Mouse (Mus musculus): ENCODE measurements at regions not wholly inside any gene's neighbourhood (a gene's known extent, or its start where the extent isn't known, plus 50 kb on each side); places are given as distances from the start of the nearest gene placed in this dataset.
"Not testable (repeated sequence)": the region's sequence is repeated elsewhere in the genome, so short reads cannot be mapped to it uniquely, and the experiment has no call there.

- not testable (repeated sequence) for H3K4me3 ChIP-seq (ENCODE audit: low read depth, low read length); H3K4me1 ChIP-seq (replicated peaks; ENCODE audit: control insufficient read depth, insufficient read depth, low read length); H3K4me2 ChIP-seq (replicated peaks; ENCODE audit: low read depth); H3K36me3 ChIP-seq (ENCODE audit: control insufficient read depth, insufficient read depth); H3K27me3 ChIP-seq (replicated peaks; ENCODE audit: control insufficient read depth, insufficient read depth, low read length); H3K27ac ChIP-seq (ENCODE audit: low read depth, low read length); H3K9ac ChIP-seq (ENCODE audit: low read depth, low read length); H3K9me3 ChIP-seq (ENCODE audit: control insufficient read depth)
- 0 out of 2 replicates have a peak, but pooled peaks have one; percentile 41 for ATAC-seq
- WGBS = 57% methylated on average over 2 of the region's 2 CpGs
These were observed 169.3 kb downstream of the Qk start for GRCm38 (mm10) chr17:10150403-10150689.

GRCm38 (mm10) chr17:10149682-10150402 lies 169.8 kb downstream of the Qk start:
- Histone ChIP-seq H3K27ac (ENCODE audit: low read depth, low read length) (no peak overlapping the region), H3K4me3 (ENCODE audit: low read depth, low read length) (no peak overlapping the region), H3K9ac (ENCODE audit: low read depth, low read length) (no peak overlapping the region), H3K9me3 (ENCODE audit: control insufficient read depth) (no peaks in the 10 kb centered on the region), H3K27me3 (replicated peaks; ENCODE audit: control insufficient read depth, insufficient read depth, low read length) (no peaks in the 10 kb centered on the region), H3K4me1 (replicated peaks; ENCODE audit: control insufficient read depth, insufficient read depth, low read length) (no peaks in the 10 kb centered on the region; the same call in 1 of the 2 replicates), H3K36me3 (ENCODE audit: control insufficient read depth, insufficient read depth) (no peaks in the 10 kb centered on the region), H3K4me2 (replicated peaks; ENCODE audit: low read depth) (no peak overlapping the region)
- 74% methylated on average over 8 of the region's 8 CpGs for WGBS
- TF ChIP-seq CTCF (IDR thresholded peaks at IDR 0.05; ENCODE audit: low read depth) = no peak
- ATAC-seq = no peak

GRCm38 (mm10) chr17:10147106-10147505 lies 172.5 kb downstream of the Qk start:
- 76% methylated on average over 8 of the region's 8 CpGs for WGBS
- ATAC-seq = no peak
- Histone ChIP-seq H3K9ac (ENCODE audit: low read depth, low read length) (no peak overlapping the region), H3K36me3 (ENCODE audit: control insufficient read depth, insufficient read depth) (no peaks in the 10 kb centered on the region), H3K4me1 (replicated peaks; ENCODE audit: control insufficient read depth, insufficient read depth, low read length) (no peaks in the 10 kb centered on the region; the same call in 1 of the 2 replicates), H3K4me3 (ENCODE audit: low read depth, low read length) (no peak overlapping the region), H3K27ac (ENCODE audit: low read depth, low read length) (no peak overlapping the region), H3K4me2 (replicated peaks; ENCODE audit: low read depth) (no peak overlapping the region), H3K27me3 (replicated peaks; ENCODE audit: control insufficient read depth, insufficient read depth, low read length) (no peaks in the 10 kb centered on the region), H3K9me3 (ENCODE audit: control insufficient read depth) (no peaks in the 10 kb centered on the region)
- no peak for TF ChIP-seq CTCF (IDR thresholded peaks at IDR 0.05; ENCODE audit: low read depth)

GRCm38 (mm10) chr17:10146576-10146975 lies 173.1 kb downstream of the Qk start:
- Histone ChIP-seq H3K4me3 (ENCODE audit: low read depth, low read length) (no peak overlapping the region), H3K4me1 (replicated peaks; ENCODE audit: control insufficient read depth, insufficient read depth, low read length) (no peaks in the 10 kb centered on the region; the same call in 1 of the 2 replicates), H3K4me2 (replicated peaks; ENCODE audit: low read depth) (no peak overlapping the region), H3K36me3 (ENCODE audit: control insufficient read depth, insufficient read depth) (no peaks in the 10 kb centered on the region), H3K9me3 (ENCODE audit: control insufficient read depth) (no peaks in the 10 kb centered on the region), H3K9ac (ENCODE audit: low read depth, low read length) (no peak overlapping the region), H3K27me3 (replicated peaks; ENCODE audit: control insufficient read depth, insufficient read depth, low read length) (no peaks in the 10 kb centered on the region), H3K27ac (ENCODE audit: low read depth, low read length) (no peak overlapping the region)
- TF ChIP-seq CTCF (IDR thresholded peaks at IDR 0.05; ENCODE audit: low read depth) = no peak
- WGBS = 72% methylated on average over 3 of the region's 3 CpGs
- ATAC-seq = no peak

GRCm38 (mm10) chr17:10138847-10139246 lies 180.8 kb downstream of the Qk start:
- TF ChIP-seq CTCF (IDR thresholded peaks at IDR 0.05; ENCODE audit: low read depth) = no peak
- Histone ChIP-seq H3K36me3 (ENCODE audit: control insufficient read depth, insufficient read depth) (no peaks in the 10 kb centered on the region), H3K9me3 (ENCODE audit: control insufficient read depth) (no peaks in the 10 kb centered on the region), H3K4me2 (replicated peaks; ENCODE audit: low read depth) (no peak overlapping the region), H3K27me3 (replicated peaks; ENCODE audit: control insufficient read depth, insufficient read depth, low read length) (no peaks in the 10 kb centered on the region), H3K4me3 (ENCODE audit: low read depth, low read length) (no peak overlapping the region), H3K27ac (ENCODE audit: low read depth, low read length) (no peak overlapping the region), H3K9ac (ENCODE audit: low read depth, low read length) (no peak overlapping the region), H3K4me1 (replicated peaks; ENCODE audit: control insufficient read depth, insufficient read depth, low read length) (no peaks in the 10 kb centered on the region)
- 24% methylated on average over 3 of the region's 3 CpGs for WGBS
- no peak for ATAC-seq

GRCm38 (mm10) chr17:10138374-10138773 lies 181.3 kb downstream of the Qk start:
- 37% methylated on average over 4 of the region's 4 CpGs for WGBS
- Histone ChIP-seq H3K9ac (ENCODE audit: low read depth, low read length) (no peak overlapping the region), H3K27ac (ENCODE audit: low read depth, low read length) (no peak overlapping the region)

GRCm38 (mm10) chr17:10135111-10135510 lies 184.5 kb downstream of the Qk start:
- 74% methylated on average over 2 of the region's 2 CpGs for WGBS
- no peaks in the 10 kb centered on the region for H3K36me3 ChIP-seq (ENCODE audit: control insufficient read depth, insufficient read depth)

More at GRCm38 (mm10) chr17:10138374-10138773, 181.3 kb downstream of the Qk start:
- Histone ChIP-seq H3K4me2 (replicated peaks; ENCODE audit: low read depth) (no peak overlapping the region), H3K9me3 (ENCODE audit: control insufficient read depth) (no peaks in the 10 kb centered on the region), H3K27me3 (replicated peaks; ENCODE audit: control insufficient read depth, insufficient read depth, low read length) (no peaks in the 10 kb centered on the region), H3K4me1 (replicated peaks; ENCODE audit: control insufficient read depth, insufficient read depth, low read length) (no peaks in the 10 kb centered on the region), H3K36me3 (ENCODE audit: control insufficient read depth, insufficient read depth) (no peaks in the 10 kb centered on the region), H3K4me3 (ENCODE audit: low read depth, low read length) (no peak overlapping the region)
- TF ChIP-seq CTCF (IDR thresholded peaks at IDR 0.05; ENCODE audit: low read depth) = no peak
- ATAC-seq = no peak

More at GRCm38 (mm10) chr17:10135111-10135510, 184.5 kb downstream of the Qk start:
- H3K4me1 ChIP-seq (replicated peaks; ENCODE audit: control insufficient read depth, insufficient read depth, low read length) = no peaks in the 10 kb centered on the region
- H3K27ac ChIP-seq (ENCODE audit: low read depth, low read length) = no peak overlapping the region
- H3K4me3 ChIP-seq (ENCODE audit: low read depth, low read length) = no peak overlapping the region
- no peak for TF ChIP-seq CTCF (IDR thresholded peaks at IDR 0.05; ENCODE audit: low read depth)
- H3K27me3 ChIP-seq (replicated peaks; ENCODE audit: control insufficient read depth, insufficient read depth, low read length) = no peaks in the 10 kb centered on the region
- H3K4me2 ChIP-seq (replicated peaks; ENCODE audit: low read depth) = no peak overlapping the region
- ATAC-seq = no peak
- H3K9ac ChIP-seq (ENCODE audit: low read depth, low read length) = no peak overlapping the region
- no peaks in the 10 kb centered on the region for H3K9me3 ChIP-seq (ENCODE audit: control insufficient read depth)

Measured in intestine, postnatal 0 days (tissue).